8 mouse cellular contexts compared by ENCODE assay signal in the genomic region with DNA sequence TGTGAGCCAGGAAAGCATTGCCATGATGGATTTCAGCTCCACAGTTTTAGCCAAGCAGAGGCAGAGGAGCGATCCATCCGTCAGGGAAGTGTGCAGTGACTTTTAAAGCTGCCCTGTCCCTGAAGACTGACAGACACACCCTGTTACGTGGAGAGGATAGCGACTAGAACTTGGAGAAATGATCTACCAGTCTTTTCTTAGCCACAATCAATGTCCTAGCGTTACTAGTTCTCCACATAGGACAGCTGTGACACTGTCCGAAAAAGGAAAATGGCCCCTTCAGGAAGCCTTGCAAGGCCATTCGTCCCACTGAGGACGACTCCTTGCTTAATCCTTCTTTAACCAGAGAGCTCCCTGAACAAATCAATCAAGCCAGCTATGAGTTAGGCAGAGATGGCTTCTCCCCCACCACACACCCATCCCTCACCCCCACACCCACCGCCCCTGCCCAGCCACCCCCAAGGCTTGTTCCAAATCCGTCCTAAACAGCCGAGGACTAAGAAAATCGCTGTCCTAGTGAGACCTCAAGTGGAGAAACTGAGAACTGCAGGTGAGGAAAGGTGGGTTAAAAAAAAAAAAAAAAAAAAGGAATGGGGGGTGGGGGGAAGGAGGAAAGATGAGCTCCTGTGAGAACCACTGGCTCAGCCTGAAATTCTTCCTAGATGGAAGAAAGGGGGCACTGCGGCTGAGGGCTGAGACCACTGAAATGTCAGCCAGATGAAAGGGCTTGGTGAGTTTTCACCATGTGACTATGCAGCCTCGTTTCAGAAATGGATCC.
DNase-seq lines count a peak whose midpoint lies in the region; ATAC-seq lines count a peak whose summit lies in the region.

No protein-coding gene starts in this region.

- peak overlapping the region; percentile 22; the same call in 1 of the 2 replicates for H3K27ac ChIP-seq in embryonic facial prominence, embryonic 15.5 days (replicated peaks)

- H3K9me3 ChIP-seq in embryonic facial prominence, embryonic 15.5 days (replicated peaks) = no peaks in the 10 kb centered on the region

- H3K36me3 ChIP-seq in embryonic facial prominence, embryonic 15.5 days = no peaks in the 10 kb centered on the region

- H3K4me2 ChIP-seq in embryonic facial prominence, embryonic 15.5 days (replicated peaks) = peak overlapping the region; percentile 51

- ATAC-seq in embryonic facial prominence, embryonic 15.5 days (ENCODE audit: insufficient number of reproducible peaks, low FRiP score, low TSS enrichment, low read depth) = peak; percentile 72; the same call in 1 of the 2 replicates

- H3K4me3 ChIP-seq in embryonic facial prominence, embryonic 15.5 days (replicated peaks) = peak overlapping the region; percentile 34

- DNase-seq in adrenal gland, adult (ENCODE audit: inconsistent age in 2 of 2, low spot score in 1 of 2) = peak; percentile 35 to 88
- DNase-seq in adrenal gland, adult 8-10 months = no peak
- DNase-seq in brain, adult 2 months (ENCODE audit: low read depth, low spot score) = peak; percentile 75
- DNase-seq in heart, postnatal 14 days = peak; percentile 58 to 76
- peak; percentile 68 to 77 for DNase-seq in layer of hippocampus, postnatal 10 days (ENCODE audit: low spot score in 2 of 2)
- DNase-seq in lung, postnatal 36 days = peak; percentile 65
- DNase-seq in right cerebral cortex, postnatal 25 days = peak; percentile 37

- intact Hi-C loops in heart, postnatal 14 days (cut with DNase I) = loop anchor here (2.0 to 5.0 kb wide), 2 partner anchors 468 to 584 kb away; no protein-coding TSS in a partner anchor

- H3K4me1 ChIP-seq in embryonic facial prominence, embryonic 15.5 days = peaks cover 16% of the 10 kb centered on the region

- H3K27me3 ChIP-seq in embryonic facial prominence, embryonic 15.5 days = no peaks in the 10 kb centered on the region

- H3K9ac ChIP-seq in embryonic facial prominence, embryonic 15.5 days = no peak overlapping the region

- WGBS in embryonic facial prominence, embryonic 15.5 days = 16% methylated on average over 14 of the region's 14 CpGs
